Mouse (Mus musculus) ovary, postnatal 10 days (tissue): ENCODE measurements around the gene Rnf220.

Source experiments
- DNase-seq: peaks from one replicate; pipeline ENCODE4 v3.0.0; 2022; ENCODE audit warnings: low spot score

Rnf220 gene

GRCm38 (mm10) chr4:117487471-117487870 is 9.4 kb downstream of the Rnf220 start:
- no peak for DNase-seq

- DNase-seq = no peak
Measured at GRCm38 (mm10) chr4:117486188-117486587, 10.7 kb downstream of the Rnf220 start.

GRCm38 (mm10) chr4:117485045-117485780 is 11.6 kb downstream of the Rnf220 start:
- DNase-seq = no peak

GRCm38 (mm10) chr4:117484256-117485044 is 12.4 kb downstream of the Rnf220 start:
- DNase-seq = peak; percentile 22

- DNase-seq = no peak
Measured at GRCm38 (mm10) chr4:117483931-117484255, 13.0 kb downstream of the Rnf220 start.

- no peak for DNase-seq
Measured at GRCm38 (mm10) chr4:117482103-117482502, 14.7 kb downstream of the Rnf220 start.

GRCm38 (mm10) chr4:117480611-117481445 is 16.0 kb downstream of the Rnf220 start:
- no peak for DNase-seq

GRCm38 (mm10) chr4:117479951-117480350 is 16.9 kb downstream of the Rnf220 start:
- no peak for DNase-seq

GRCm38 (mm10) chr4:117478101-117478673 is 18.7 kb downstream of the Rnf220 start:
- no peak for DNase-seq

- DNase-seq = no peak
Measured at GRCm38 (mm10) chr4:117477401-117477800, 19.5 kb downstream of the Rnf220 start.

- DNase-seq = no peak
Measured at GRCm38 (mm10) chr4:117476777-117477176, 20.1 kb downstream of the Rnf220 start.

GRCm38 (mm10) chr4:117476355-117476754 is 20.5 kb downstream of the Rnf220 start:
- no peak for DNase-seq

- no peak for DNase-seq
Measured at GRCm38 (mm10) chr4:117473985-117474354, 22.9 kb downstream of the Rnf220 start.

- no peak for DNase-seq
Measured at GRCm38 (mm10) chr4:117473291-117473984, 23.4 kb downstream of the Rnf220 start.

- DNase-seq = no peak
Measured at GRCm38 (mm10) chr4:117469471-117469870, 27.4 kb downstream of the Rnf220 start.

GRCm38 (mm10) chr4:117467936-117468335 is 28.9 kb downstream of the Rnf220 start:
- no peak for DNase-seq

- DNase-seq = no peak
Measured at GRCm38 (mm10) chr4:117449151-117449550, 47.7 kb downstream of the Rnf220 start.

GRCm38 (mm10) chr4:117447926-117448325 is 48.9 kb downstream of the Rnf220 start:
- DNase-seq = no peak

GRCm38 (mm10) chr4:117445516-117446207 is 51.2 kb downstream of the Rnf220 start:
- DNase-seq = no peak

- no peak for DNase-seq
Measured at GRCm38 (mm10) chr4:117438919-117439318, 57.9 kb downstream of the Rnf220 start.

- DNase-seq = no peak
Measured at GRCm38 (mm10) chr4:117438064-117438463, 58.8 kb downstream of the Rnf220 start.
